Mouse (Mus musculus): ENCODE data around the gene Ptpn13.

Gene Ptpn13

DNA sequence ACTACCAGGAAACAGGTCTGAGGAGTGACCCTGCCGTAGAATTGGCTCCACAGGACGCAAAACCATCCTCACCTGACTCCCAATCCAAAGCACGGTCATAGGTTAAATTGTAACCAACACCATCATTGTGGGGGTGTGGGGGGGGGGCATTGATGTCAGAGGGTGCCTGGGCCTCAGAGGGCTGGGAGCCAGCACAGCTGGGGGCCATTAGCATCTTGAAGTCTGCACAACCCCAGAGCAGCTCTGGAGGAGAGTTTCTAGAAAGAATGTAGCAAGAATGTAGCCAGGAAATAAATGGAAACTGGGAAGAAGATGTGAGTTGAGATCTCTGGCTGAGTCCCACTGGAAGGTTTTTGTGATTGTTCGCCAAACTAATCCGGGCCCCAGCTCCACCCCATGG, 173.9 kb downstream of the Ptpn13 start:
- no peak for DNase-seq

GRCm38 (mm10) chr5:103603115-103603893, 178.3 kb downstream of the Ptpn13 start:
- no peak for DNase-seq

DNA sequence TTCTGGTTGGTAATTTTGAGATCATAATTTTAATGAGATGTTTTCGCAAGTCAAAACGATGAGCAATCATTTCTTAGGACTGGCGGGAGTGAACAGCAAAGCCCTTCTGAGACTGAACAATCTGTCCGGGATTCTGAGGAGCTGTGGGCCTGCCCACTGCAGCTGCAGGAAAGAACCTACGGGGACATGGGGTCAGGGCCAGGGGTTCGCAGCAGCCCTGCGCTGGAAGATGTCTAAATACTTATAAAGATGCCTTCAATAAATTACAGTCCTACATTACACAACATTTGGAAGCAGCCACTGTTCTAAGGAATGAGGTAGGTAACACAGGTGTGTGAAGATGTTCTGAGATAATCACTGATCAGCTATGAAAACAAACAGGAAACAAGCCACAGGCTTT, 180.7 kb downstream of the Ptpn13 start:
- DNase-seq = no peak

GRCm38 (mm10) chr5:103610148-103610547, 185.2 kb downstream of the Ptpn13 start:
- DNase-seq = no peak

DNA sequence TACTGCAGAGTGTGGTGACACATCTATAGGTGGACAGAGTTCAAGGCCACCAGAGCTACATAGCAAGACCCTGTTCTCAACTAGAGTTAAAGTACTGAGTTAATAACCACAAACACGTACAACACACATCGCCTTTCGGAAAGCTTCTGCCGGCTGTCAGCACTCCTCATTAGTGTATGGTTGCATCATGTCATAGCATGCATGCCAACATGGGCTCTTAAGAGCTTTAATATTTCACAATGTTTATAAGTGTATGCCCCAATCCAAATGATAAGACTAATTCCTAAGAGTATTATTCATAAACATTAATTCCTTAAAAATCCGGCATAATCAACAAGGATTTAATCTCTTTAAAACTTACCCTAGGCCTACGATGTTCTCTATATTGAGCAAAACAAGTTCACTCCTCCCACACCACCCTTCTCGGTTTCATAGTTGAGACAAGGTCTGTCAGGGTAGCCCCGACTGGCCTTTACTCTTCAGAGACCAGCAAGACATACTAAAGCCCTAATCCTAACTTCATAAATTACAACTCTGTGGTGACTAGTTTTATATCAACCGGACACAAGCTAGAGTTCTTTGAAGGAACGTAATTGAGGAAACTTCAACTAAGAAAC, 186.0 kb downstream of the Ptpn13 start:
- no peak for DNase-seq

GRCm38 (mm10) chr5:103612316-103612715, 187.3 kb downstream of the Ptpn13 start:
- DNase-seq = no peak

DNA sequence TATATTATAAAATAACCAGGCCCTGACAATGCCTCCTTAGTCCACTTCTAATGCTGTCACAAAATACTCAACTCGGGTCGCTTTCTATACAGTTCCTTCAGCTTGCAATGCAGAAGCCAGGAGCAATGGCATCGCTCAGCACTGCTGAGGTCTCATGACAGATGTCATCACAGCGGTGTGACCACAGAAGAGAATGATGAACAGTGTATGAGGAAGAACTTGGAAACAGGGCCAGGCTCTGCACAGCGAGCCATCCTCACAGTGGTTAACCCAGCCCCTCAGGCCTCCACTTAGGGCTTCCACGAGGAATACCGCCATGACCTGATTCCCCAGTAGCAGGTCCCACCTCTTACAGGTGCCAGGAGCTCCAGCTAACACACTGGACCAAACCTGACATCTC, 189.4 kb downstream of the Ptpn13 start:
- DNase-seq = no peak

DNA sequence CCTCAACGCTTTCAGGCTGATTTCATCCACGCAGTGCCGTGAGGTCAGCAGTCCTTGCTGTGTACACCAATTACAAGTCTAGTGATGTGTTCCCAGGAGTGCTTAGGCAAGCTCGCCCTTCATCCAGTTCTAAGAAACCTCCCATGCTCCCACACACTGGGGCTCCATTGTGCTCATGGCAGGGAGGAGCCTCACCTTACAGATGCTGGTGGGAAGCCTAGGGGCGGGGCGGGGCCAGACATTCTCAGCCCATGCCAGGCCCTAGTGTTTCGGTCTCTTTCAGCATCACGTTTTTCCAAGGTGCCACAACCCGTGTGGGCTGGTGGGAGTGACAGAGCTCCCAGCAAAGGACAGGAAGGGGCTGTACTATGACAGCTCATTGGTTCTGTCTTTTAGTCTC, 192.2 kb downstream of the Ptpn13 start:
- no peak for DNase-seq

DNA sequence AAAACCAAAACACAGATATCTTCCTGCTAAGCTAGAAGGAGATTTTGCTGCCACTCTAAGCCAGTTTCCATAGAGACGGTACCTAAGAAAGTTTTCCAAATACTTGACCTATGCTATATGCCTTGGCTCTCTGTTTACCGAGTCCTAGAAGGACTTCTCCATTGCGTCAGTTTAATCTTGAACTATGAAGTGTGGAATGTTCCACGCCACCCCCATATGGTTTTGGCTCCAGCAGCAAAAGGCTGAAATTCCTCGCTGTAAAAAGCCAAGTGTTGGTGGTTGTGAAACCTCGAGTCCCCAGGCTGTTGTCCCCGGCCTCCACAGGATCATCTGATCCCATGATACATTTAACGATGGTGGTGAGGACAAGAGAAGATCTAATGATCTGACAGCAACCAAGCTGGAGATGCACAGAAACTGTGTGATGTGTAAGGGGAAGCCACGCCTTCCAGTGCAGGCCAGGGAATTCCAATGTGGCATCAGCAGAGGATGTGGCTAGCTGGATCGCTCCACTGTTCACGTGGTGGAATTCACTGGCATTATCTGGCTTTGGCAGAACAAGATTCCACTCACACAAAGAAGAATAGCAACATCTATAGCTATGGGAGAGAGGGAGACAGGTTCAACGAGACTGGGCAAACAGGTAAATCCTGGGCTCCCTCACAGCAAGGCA, 195.4 kb downstream of the Ptpn13 start:
- DNase-seq = no peak

- DNase-seq = no peak
These were observed 197.3 kb downstream of the Ptpn13 start for GRCm38 (mm10) chr5:103622321-103622720.

DNA sequence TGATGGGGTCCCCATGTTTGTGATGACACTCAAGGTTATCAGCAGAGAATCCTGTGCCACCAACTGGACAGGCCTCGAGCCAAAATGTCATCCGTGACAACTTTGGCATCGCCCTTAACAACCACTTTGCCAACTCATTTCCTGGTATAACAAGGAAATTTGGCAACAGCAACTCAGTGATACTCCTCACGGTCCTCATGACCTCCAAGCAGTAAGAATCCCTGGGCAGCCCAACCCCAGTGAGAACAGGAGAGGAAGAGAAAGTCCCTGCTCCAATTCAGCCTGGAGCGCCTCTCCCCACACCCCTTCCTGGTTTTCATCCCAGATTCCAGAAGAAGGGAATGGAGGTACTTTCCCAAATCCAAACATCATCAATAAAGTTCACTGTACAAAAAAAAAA, 199.8 kb downstream of the Ptpn13 start:
- DNase-seq = no peak

- no peak for DNase-seq
These were observed 203.5 kb downstream of the Ptpn13 start for GRCm38 (mm10) chr5:103628499-103628898.

DNA sequence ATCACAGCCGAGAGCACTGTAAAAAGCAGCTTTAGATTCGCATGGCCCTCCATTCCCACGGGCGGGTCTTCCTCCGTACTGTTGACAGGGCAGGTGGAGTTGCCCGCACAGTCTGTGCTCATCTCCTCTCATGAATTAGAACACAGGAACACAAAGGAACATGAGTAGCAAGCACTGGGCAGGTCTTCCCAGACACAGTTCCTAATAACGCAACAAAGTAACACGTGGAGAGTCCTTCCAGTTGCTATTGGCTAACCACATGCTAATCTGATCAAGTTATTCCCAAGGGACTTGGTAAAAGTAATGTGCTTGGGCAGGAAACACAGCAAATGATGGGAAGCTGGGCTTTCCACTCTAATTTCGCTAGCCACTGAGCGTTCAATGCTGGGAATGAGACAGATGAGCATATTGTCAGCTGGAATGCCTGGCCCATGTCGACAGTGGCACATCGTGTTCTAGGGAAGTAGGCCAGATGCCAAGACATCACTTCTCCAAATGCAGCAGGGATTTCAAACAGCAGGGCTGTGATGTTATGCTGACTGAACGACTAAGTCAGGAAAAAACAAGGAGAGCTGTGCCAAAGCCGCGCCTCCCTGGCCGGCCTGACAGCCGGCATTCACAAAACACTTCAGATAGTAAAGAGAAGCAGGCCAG, 204.2 kb downstream of the Ptpn13 start, which contains the start of gene Slc10a6:
TSS of gene Slc10a6 (minus strand) at position 293 of the 654 bp plus-strand sequence.
- DNase-seq = peak; percentile 79

DNA sequence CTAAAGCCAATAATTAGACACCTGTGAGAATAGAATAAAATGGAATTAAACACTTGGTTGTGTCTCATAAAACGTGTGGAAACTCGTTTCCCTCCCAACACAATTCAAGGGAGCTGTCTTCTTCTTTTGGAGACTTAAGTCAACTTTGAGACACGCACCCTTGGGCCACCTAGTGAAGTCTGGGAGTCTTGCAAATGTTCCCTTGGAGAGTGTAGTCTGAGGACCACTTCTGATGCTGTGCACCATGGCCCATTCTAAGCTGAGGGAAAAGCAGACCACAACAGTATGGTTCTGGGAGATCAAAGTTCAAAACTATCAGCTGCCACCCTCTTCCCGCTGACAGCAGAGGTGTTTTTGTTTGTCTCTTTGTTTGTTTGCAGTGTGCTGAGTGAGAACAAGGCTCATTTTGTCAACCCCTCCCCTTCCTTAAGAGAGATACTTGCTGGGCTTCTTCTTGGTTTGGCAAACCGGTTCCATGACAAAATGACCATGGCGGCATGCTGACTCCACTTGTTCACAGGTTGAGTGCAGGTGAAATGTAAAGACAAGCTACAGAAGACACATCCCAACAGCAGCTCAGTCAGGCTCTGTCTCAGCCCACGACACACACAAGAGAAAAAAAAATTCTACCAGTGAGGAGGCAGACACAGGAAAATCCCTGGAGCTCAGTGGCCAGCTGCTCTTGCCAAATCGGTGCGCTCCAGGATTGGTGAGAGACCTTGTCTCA, 205.0 kb downstream of the Ptpn13 start:
- no peak for DNase-seq

DNA sequence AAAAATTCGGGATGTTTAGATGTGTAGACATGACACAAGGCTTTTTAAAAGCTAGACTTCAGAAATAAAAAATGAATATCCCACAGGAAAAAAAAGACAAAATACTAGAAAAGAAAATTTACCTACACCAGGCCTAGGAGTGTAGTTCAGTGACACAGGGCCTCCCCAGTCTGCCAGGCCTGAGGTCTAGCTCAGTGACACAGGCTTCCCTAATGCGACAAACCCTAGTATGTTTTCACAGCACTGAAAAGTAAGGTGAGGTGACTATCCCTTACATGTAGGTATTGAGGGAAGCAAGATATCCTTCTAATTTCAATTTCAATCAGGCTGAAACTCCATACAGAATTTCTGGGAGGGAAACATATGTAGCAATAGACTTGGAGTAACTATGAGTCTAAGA, 212.2 kb downstream of the Ptpn13 start:
- no peak for DNase-seq

- DNase-seq = no peak
These were observed 219.2 kb downstream of the Ptpn13 start for GRCm38 (mm10) chr5:103644167-103644566.

DNA sequence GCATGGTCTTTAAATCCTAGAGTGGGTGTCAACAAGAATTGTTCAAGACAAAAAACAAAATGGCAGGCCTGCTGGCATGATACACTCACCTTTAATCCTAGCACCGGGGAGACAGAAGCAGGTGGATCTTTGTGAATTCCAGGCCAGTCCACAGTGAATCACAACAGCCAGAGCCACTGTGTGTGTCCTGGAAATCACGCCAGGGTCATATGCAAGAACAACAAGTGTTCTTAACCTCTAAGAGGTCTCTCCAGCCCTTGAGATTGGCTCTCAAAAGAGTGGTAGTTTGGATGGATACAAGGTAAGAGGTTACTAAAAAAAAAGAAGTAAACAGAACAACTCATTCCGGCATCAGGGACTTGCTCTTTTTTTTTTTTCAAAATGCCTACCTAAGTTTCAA, 222.3 kb downstream of the Ptpn13 start:
- no peak for DNase-seq
